Mouse (Mus musculus): Measurements from ENCODE around the gene Gsto1. TPM values are rescaled to one million over a fixed set of nuclear protein-coding genes. Genes with fewer than 3 reads are reported as not detected.

Gene Gsto1
- polyA plus RNA-seq, 1 experiment: 40.5 TPM

- Histone ChIP-seq H3K4me1 (ENCODE audit: control insufficient read depth, insufficient read depth, low read length) (no peaks in the 10 kb centered on the region; the same call in 1 of the 2 replicates), H3K27ac (ENCODE audit: insufficient read depth, low read length) (no peak overlapping the region), H3K4me3 (replicated peaks; ENCODE audit: insufficient read depth, low read depth, low read length) (no peak overlapping the region), H3K27me3 (ENCODE audit: control insufficient read depth, insufficient read depth, low read length) (no peaks in the 10 kb centered on the region)
- no peak for DNase-seq
- 80% methylated on average over 7 of the region's 7 CpGs for WGBS
- TF ChIP-seq CTCF (IDR thresholded peaks at IDR 0.05; ENCODE audit: borderline replicate concordance, insufficient read depth, low read depth, low read length): no peak
- no peak for TF ChIP-seq POLR2A (IDR thresholded peaks at IDR 0.05; ENCODE audit: borderline replicate concordance, insufficient read depth, low read length)
Measured at GRCm38 (mm10) chr19:47886617-47887016, 31.8 kb downstream of the Gsto1 start.

GRCm38 (mm10) chr19:47887417-47887816 is 32.6 kb downstream of the Gsto1 start:
- Histone ChIP-seq H3K4me1 (ENCODE audit: control insufficient read depth, insufficient read depth, low read length) (no peaks in the 10 kb centered on the region; the same call in 1 of the 2 replicates), H3K4me3 (replicated peaks; ENCODE audit: insufficient read depth, low read depth, low read length) (no peak overlapping the region), H3K27me3 (ENCODE audit: control insufficient read depth, insufficient read depth, low read length) (no peaks in the 10 kb centered on the region), H3K27ac (ENCODE audit: insufficient read depth, low read length) (no peak overlapping the region)
- no peak for DNase-seq
- 23% methylated on average over 10 of the region's 10 CpGs for WGBS
- TF ChIP-seq POLR2A (IDR thresholded peaks at IDR 0.05; ENCODE audit: borderline replicate concordance, insufficient read depth, low read length) (no peak), CTCF (IDR thresholded peaks at IDR 0.05; ENCODE audit: borderline replicate concordance, insufficient read depth, low read depth, low read length) (no peak)

GRCm38 (mm10) chr19:47888037-47888436 is 33.3 kb downstream of the Gsto1 start:
- 92% methylated on average over 8 of the region's 8 CpGs for WGBS
- Histone ChIP-seq H3K4me3 (replicated peaks; ENCODE audit: insufficient read depth, low read depth, low read length) (no peak overlapping the region), H3K4me1 (ENCODE audit: control insufficient read depth, insufficient read depth, low read length) (no peaks in the 10 kb centered on the region; the same call in 1 of the 2 replicates), H3K27ac (ENCODE audit: insufficient read depth, low read length) (no peak overlapping the region), H3K27me3 (ENCODE audit: control insufficient read depth, insufficient read depth, low read length) (no peaks in the 10 kb centered on the region)
- DNase-seq: no peak
- TF ChIP-seq POLR2A (IDR thresholded peaks at IDR 0.05; ENCODE audit: borderline replicate concordance, insufficient read depth, low read length) (no peak), CTCF (IDR thresholded peaks at IDR 0.05; ENCODE audit: borderline replicate concordance, insufficient read depth, low read depth, low read length) (no peak)

GRCm38 (mm10) chr19:47890489-47891130 is 35.8 kb downstream of the Gsto1 start:
- no peak overlapping the region for H3K4me3 ChIP-seq (replicated peaks; ENCODE audit: insufficient read depth, low read depth, low read length)
- no peaks in the 10 kb centered on the region for H3K27me3 ChIP-seq (ENCODE audit: control insufficient read depth, insufficient read depth, low read length)
- WGBS: 69% methylated on average over 10 of the region's 10 CpGs
- no peak overlapping the region for H3K27ac ChIP-seq (ENCODE audit: insufficient read depth, low read length)
- no peak for TF ChIP-seq CTCF (IDR thresholded peaks at IDR 0.05; ENCODE audit: borderline replicate concordance, insufficient read depth, low read depth, low read length)
- no peaks in the 10 kb centered on the region; the same call in 1 of the 2 replicates for H3K4me1 ChIP-seq (ENCODE audit: control insufficient read depth, insufficient read depth, low read length)
- no peak for DNase-seq

GRCm38 (mm10) chr19:47891562-47892312 is 37.0 kb downstream of the Gsto1 start:
- H3K27me3 ChIP-seq (ENCODE audit: control insufficient read depth, insufficient read depth, low read length): no peaks in the 10 kb centered on the region
- WGBS: 79% methylated on average over 11 of the region's 11 CpGs
- DNase-seq: no peak
- H3K27ac ChIP-seq (ENCODE audit: insufficient read depth, low read length): no peak overlapping the region
- H3K4me3 ChIP-seq (replicated peaks; ENCODE audit: insufficient read depth, low read depth, low read length): no peak overlapping the region
- TF ChIP-seq CTCF (IDR thresholded peaks at IDR 0.05; ENCODE audit: borderline replicate concordance, insufficient read depth, low read depth, low read length): no peak
- no peak for TF ChIP-seq POLR2A (IDR thresholded peaks at IDR 0.05; ENCODE audit: borderline replicate concordance, insufficient read depth, low read length)
- H3K4me1 ChIP-seq (ENCODE audit: control insufficient read depth, insufficient read depth, low read length): no peaks in the 10 kb centered on the region; the same call in 1 of the 2 replicates

GRCm38 (mm10) chr19:47893092-47893491 is 38.3 kb downstream of the Gsto1 start:
- 18% methylated on average over 6 of the region's 6 CpGs for WGBS
- peak in 1 of 2 experiments; percentile 34 for DNase-seq
- no peaks in the 10 kb centered on the region for H3K27me3 ChIP-seq (ENCODE audit: control insufficient read depth, insufficient read depth, low read length)
- TF ChIP-seq POLR2A (IDR thresholded peaks at IDR 0.05; ENCODE audit: borderline replicate concordance, insufficient read depth, low read length) (no peak), CTCF (IDR thresholded peaks at IDR 0.05; ENCODE audit: borderline replicate concordance, insufficient read depth, low read depth, low read length) (no peak)
- H3K4me3 ChIP-seq (replicated peaks; ENCODE audit: insufficient read depth, low read depth, low read length): no peak overlapping the region
- no peaks in the 10 kb centered on the region; the same call in 1 of the 2 replicates for H3K4me1 ChIP-seq (ENCODE audit: control insufficient read depth, insufficient read depth, low read length)
- no peak overlapping the region for H3K27ac ChIP-seq (ENCODE audit: insufficient read depth, low read length)

- WGBS: 92% methylated on average over 8 of the region's 8 CpGs
- no peak for DNase-seq
- TF ChIP-seq CTCF (IDR thresholded peaks at IDR 0.05; ENCODE audit: borderline replicate concordance, insufficient read depth, low read depth, low read length) (no peak), POLR2A (IDR thresholded peaks at IDR 0.05; ENCODE audit: borderline replicate concordance, insufficient read depth, low read length) (no peak)
- no peak overlapping the region for H3K27ac ChIP-seq (ENCODE audit: insufficient read depth, low read length)
- no peak overlapping the region for H3K4me3 ChIP-seq (replicated peaks; ENCODE audit: insufficient read depth, low read depth, low read length)
- H3K4me1 ChIP-seq (ENCODE audit: control insufficient read depth, insufficient read depth, low read length): no peaks in the 10 kb centered on the region; the same call in 1 of the 2 replicates
- H3K27me3 ChIP-seq (ENCODE audit: control insufficient read depth, insufficient read depth, low read length): no peaks in the 10 kb centered on the region
Measured at GRCm38 (mm10) chr19:47898472-47899079, 43.8 kb downstream of the Gsto1 start.

Measured in cerebellum, adult 2 months (tissue).